Mouse (Mus musculus) midbrain, embryonic 12.5 days (tissue): ENCODE results near the gene Camta1. TPM values are rescaled to one million over a fixed set of nuclear protein-coding genes. Genes with fewer than 3 reads are reported as not detected.

Experiments used
- ATAC-seq: fragments of 200-750 bp; cut with Nextera tagmentation; 2 replicates; pipeline ENCODE4 v1.8.0; 2017; ENCODE audit warnings: low read depth, moderate TSS enrichment, moderate library complexity; ENCODE audit not compliant: low FRiP score
- H3K27ac ChIP-seq: fragments of 300-500 bp; sonication (generic); replicated peaks from 2 replicates; pipeline ENCODE4 v1.5.1; 2016; ENCODE audit warnings: mild to moderate bottlenecking
- H3K27me3 ChIP-seq: fragments of 300-500 bp; sonication (generic); 2 replicates; pipeline ENCODE4 v1.6.1; 2016; ENCODE audit warnings: mild to moderate bottlenecking
- H3K36me3 ChIP-seq: fragments of 300-500 bp; sonication (generic); 2 replicates; pipeline ENCODE4 v1.6.1; 2016
- H3K4me1 ChIP-seq: fragments of 300-500 bp; sonication (generic); 2 replicates; pipeline ENCODE4 v1.6.1; 2016
- H3K4me2 ChIP-seq: fragments of 300-500 bp; sonication (generic); replicated peaks from 2 replicates; pipeline ENCODE4 v1.6.1; 2016; ENCODE audit warnings: mild to moderate bottlenecking, moderate library complexity
- H3K4me3 ChIP-seq: fragments of 300-500 bp; sonication (generic); 2 replicates; pipeline ENCODE4 v1.5.1; 2016; ENCODE audit warnings: mild to moderate bottlenecking
- H3K9ac ChIP-seq: fragments of 300-500 bp; sonication (generic); replicated peaks from 2 replicates; pipeline ENCODE4 v1.6.1; 2016; ENCODE audit warnings: mild to moderate bottlenecking, moderate library complexity
- H3K9me3 ChIP-seq: fragments of 300-500 bp; sonication (generic); 2 replicates; pipeline ENCODE4 v1.6.1; 2016; ENCODE audit warnings: mild to moderate bottlenecking
- WGBS: fragments of 180-500 bp; shearing (Covaris S2); methylation state at CpG from one replicate; pipeline ENCODE4 v1.1.7; 2016; 5-methylcytosine and 5-hydroxymethylcytosine counted together
- polyA plus RNA-seq: library from polyadenylated mRNA; unstranded; fragments of >200 nt; fragmentation: Nextera tagmentation; extraction: Ambion mirVana; gene quantifications from 2 replicates; pipeline ENCODE4 v1.2.1, GENCODE M21; 2016

Gene Camta1
- polyA plus RNA-seq, 1 experiment from 2014 or later = 135 TPM

- Histone ChIP-seq H3K4me2 (no peak overlapping the region), H3K4me1 (no peaks in the 10 kb centered on the region), H3K9me3 (no peaks in the 10 kb centered on the region), H3K27ac (no peak overlapping the region), H3K27me3 (no peaks in the 10 kb centered on the region), H3K9ac (no peak overlapping the region), H3K36me3 (peaks cover 84% of the 10 kb centered on the region), H3K4me3 (no peak overlapping the region)
- no peak for ATAC-seq
- 93% methylated on average over 12 of the region's 12 CpGs for WGBS
These were observed 959.6 kb downstream of the Camta1 start for GRCm38 (mm10) chr4:150902062-150902461.

DNA sequence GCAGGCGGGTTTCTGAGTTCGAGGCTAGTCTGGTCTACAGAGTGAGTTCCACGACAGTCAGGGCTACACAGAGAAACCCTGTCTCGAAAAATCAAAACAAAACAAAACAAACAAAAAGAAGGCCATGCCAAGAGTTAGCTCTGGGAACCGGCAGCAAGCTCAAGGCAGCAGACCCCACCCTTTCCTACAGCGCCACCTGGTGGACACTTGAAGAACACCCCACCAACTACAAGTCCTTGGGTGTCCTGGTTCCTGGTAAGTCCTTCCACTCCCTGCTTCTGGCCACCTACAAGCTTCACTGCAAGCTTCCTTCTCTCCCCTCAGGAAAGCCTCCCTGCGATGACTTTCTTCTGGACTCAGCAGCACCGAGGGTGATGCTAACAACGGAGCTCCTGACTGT lies 960.0 kb downstream of the Camta1 start:
- H3K27me3 ChIP-seq = no peaks in the 10 kb centered on the region
- H3K4me3 ChIP-seq = no peak overlapping the region
- 60% methylated on average over 9 of the region's 9 CpGs for WGBS
- H3K36me3 ChIP-seq = peaks cover 85% of the 10 kb centered on the region
- H3K27ac ChIP-seq = no peak overlapping the region
- H3K9me3 ChIP-seq = no peaks in the 10 kb centered on the region
- H3K4me2 ChIP-seq = no peak overlapping the region
- H3K4me1 ChIP-seq = no peaks in the 10 kb centered on the region
- H3K9ac ChIP-seq = no peak overlapping the region
- no peak for ATAC-seq

- WGBS = 97% methylated on average over 13 of the region's 13 CpGs
These were observed 961.2 kb downstream of the Camta1 start for GRCm38 (mm10) chr4:150900486-150900885.

DNA sequence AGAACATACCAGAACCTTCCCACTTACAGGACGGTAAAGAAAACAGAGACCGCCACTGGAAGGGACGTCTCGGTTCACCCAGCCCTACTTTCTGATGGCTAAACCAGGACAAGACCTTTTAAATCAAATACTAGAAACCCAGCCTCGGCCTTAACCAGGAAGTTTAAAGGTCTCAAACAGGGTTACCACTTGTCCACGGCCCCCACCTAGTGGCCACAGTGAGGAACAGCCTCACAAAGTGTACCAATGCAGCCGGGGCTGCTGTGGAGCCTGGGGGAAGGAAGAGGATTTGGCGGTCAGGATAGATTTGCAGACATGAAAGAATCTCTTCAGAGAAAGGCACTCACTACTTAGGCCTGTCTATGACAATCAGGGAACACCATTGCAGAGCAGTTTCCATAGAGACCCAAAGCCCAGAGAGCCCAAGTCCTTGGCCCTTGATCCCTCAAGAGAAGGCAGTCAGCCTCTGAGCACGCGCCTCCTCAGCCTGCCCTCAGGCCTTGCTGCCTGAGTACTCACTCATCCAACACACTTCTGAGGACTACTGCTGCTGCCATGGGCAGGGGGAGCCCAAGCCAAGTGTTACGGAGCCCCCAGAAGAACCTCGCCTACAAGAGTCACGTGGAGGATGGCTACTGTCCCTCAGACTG lies 962.8 kb downstream of the Camta1 start:
- Histone ChIP-seq H3K9me3 (no peaks in the 10 kb centered on the region), H3K4me1 (no peaks in the 10 kb centered on the region), H3K4me2 (no peak overlapping the region), H3K27ac (no peak overlapping the region; the same call in 1 of the 2 replicates), H3K27me3 (no peaks in the 10 kb centered on the region), H3K36me3 (peaks cover 73% of the 10 kb centered on the region), H3K9ac (no peak overlapping the region), H3K4me3 (no peak overlapping the region)
- 63% methylated on average over 13 of the region's 13 CpGs for WGBS
- ATAC-seq = no peak

More at GRCm38 (mm10) chr4:150900486-150900885, 961.2 kb downstream of the Camta1 start:
- Histone ChIP-seq H3K9me3 (no peaks in the 10 kb centered on the region), H3K36me3 (peaks cover 84% of the 10 kb centered on the region), H3K4me1 (no peaks in the 10 kb centered on the region), H3K4me2 (no peak overlapping the region), H3K9ac (no peak overlapping the region), H3K27me3 (no peaks in the 10 kb centered on the region), H3K4me3 (no peak overlapping the region), H3K27ac (no peak overlapping the region)
- ATAC-seq = no peak

DNA sequence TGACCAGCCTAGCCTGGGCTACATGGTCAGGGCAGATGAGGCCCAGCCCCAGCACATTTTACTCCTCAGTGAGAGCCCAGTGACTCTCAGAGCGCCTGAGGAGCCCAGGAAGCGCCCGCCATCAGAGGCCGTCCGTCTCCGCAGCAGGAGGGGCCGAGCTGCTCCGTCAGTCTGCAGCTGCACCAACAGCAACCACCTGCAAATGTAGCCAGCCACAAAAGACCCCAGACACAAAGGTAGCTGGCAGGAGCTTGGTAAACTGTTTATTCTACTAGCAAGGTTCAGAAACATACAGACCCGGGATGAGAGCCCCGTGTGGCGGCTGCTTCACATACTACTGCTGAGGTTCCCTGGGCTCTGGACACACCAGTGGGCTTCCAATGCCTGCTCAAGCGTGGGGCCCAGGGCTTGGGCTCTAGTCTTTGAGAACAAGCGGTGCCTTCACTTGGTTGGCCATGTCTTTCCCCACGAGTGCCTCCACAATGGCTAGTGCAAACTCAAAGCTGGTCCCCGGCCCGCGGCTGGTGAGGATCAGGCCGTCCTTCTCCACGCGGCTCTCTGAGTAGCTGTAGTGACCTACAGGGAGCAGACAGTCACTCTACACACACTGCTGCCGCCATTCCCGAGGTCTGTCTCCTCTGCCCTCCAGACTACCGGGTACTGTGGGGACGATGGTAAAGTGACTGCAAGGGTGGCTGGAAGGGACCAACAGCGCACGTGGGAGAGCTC lies 964.6 kb downstream of the Camta1 start:
- no peak overlapping the region for H3K4me3 ChIP-seq
- peaks cover 55% of the 10 kb centered on the region for H3K36me3 ChIP-seq
- H3K9ac ChIP-seq = no peak overlapping the region
- no peak for ATAC-seq
- H3K27me3 ChIP-seq = no peaks in the 10 kb centered on the region
- no peaks in the 10 kb centered on the region for H3K4me1 ChIP-seq
- 93% methylated on average over 26 of the region's 26 CpGs for WGBS
- H3K27ac ChIP-seq = no peak overlapping the region
- no peak overlapping the region for H3K4me2 ChIP-seq
- no peaks in the 10 kb centered on the region for H3K9me3 ChIP-seq

DNA sequence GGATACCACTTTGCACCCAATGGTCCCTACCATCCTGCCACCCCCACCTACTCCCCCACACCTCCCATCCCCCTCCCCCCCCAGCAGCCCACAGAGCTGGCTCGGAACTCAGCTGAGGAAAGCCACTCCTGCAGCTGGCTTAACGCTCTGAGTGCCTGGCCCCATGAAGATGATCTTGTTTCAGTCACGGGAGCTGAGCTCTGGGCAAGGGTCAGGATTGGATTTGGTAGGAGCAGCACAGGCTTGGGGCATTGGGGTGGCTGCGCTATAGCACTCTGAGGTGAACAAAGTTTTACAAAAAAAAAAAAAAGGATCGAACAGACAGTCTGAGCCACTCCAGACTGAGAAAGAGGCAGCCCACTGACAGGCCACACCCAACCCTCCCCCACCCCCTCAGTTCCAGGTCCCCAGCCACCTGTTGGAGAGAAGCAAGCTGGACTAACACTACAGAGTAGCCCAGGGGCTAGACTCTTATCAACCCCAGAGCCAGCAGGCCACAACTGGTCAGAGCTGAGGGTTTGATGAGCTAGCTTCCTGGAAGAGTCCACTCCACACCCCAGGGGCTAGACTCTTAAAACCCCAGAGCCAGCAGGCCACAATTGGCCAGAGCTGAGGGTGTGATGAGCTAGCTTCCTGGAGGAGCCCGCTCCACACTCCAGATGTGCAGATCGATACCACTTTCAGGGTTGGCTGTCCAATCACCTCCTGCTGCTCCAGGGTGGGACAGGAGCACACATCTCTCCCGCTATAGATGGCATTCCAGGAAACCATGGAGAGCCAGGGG lies 966.8 kb downstream of the Camta1 start:
- Histone ChIP-seq H3K27ac (no peak overlapping the region), H3K9ac (no peak overlapping the region), H3K36me3 (peaks cover 33% of the 10 kb centered on the region), H3K27me3 (no peaks in the 10 kb centered on the region), H3K4me1 (peaks cover 4% of the 10 kb centered on the region; the same call in 1 of the 2 replicates), H3K4me3 (no peak overlapping the region), H3K9me3 (no peaks in the 10 kb centered on the region), H3K4me2 (no peak overlapping the region)
- no peak for ATAC-seq
- WGBS = 70% methylated on average over 8 of the region's 8 CpGs

GRCm38 (mm10) chr4:150891308-150891707 lies 970.4 kb downstream of the Camta1 start:
- Histone ChIP-seq H3K27ac (no peak overlapping the region), H3K27me3 (no peaks in the 10 kb centered on the region), H3K9ac (no peak overlapping the region), H3K4me2 (no peak overlapping the region), H3K4me3 (no peak overlapping the region), H3K9me3 (no peaks in the 10 kb centered on the region), H3K36me3 (peaks cover 1% of the 10 kb centered on the region; the same call in 1 of the 2 replicates), H3K4me1 (peaks cover 4% of the 10 kb centered on the region; the same call in 1 of the 2 replicates)
- 82% methylated on average over 5 of the region's 5 CpGs for WGBS
- no peak for ATAC-seq

GRCm38 (mm10) chr4:150889955-150890315 lies 971.7 kb downstream of the Camta1 start:
- no peaks in the 10 kb centered on the region for H3K27me3 ChIP-seq
- no peak overlapping the region for H3K4me3 ChIP-seq
- H3K36me3 ChIP-seq = no peaks in the 10 kb centered on the region
- no peak overlapping the region for H3K9ac ChIP-seq
- no peak overlapping the region for H3K4me2 ChIP-seq
- H3K9me3 ChIP-seq = no peaks in the 10 kb centered on the region
- no peak for ATAC-seq
- H3K4me1 ChIP-seq = peaks cover 4% of the 10 kb centered on the region; the same call in 1 of the 2 replicates
- no peak overlapping the region for H3K27ac ChIP-seq
- 74% methylated on average over 13 of the region's 13 CpGs for WGBS

- no peaks in the 10 kb centered on the region for H3K36me3 ChIP-seq
- ATAC-seq = no peak
- no peak overlapping the region for H3K4me2 ChIP-seq
- peaks cover 4% of the 10 kb centered on the region; the same call in 1 of the 2 replicates for H3K4me1 ChIP-seq
- 50% methylated on average over 20 of the region's 20 CpGs for WGBS
- H3K9ac ChIP-seq = no peak overlapping the region
- no peak overlapping the region for H3K4me3 ChIP-seq
- H3K27ac ChIP-seq = no peak overlapping the region
- no peaks in the 10 kb centered on the region for H3K27me3 ChIP-seq
- no peaks in the 10 kb centered on the region for H3K9me3 ChIP-seq
These were observed 972.3 kb downstream of the Camta1 start for GRCm38 (mm10) chr4:150889273-150889954.

- Histone ChIP-seq H3K36me3 (no peaks in the 10 kb centered on the region), H3K4me3 (no peak overlapping the region), H3K27me3 (no peaks in the 10 kb centered on the region), H3K4me2 (no peak overlapping the region), H3K9me3 (no peaks in the 10 kb centered on the region), H3K9ac (no peak overlapping the region), H3K27ac (no peak overlapping the region), H3K4me1 (peaks cover 4% of the 10 kb centered on the region; the same call in 1 of the 2 replicates)
- 69% methylated on average over 4 of the region's 4 CpGs for WGBS
- no peak for ATAC-seq
These were observed 973.2 kb downstream of the Camta1 start for GRCm38 (mm10) chr4:150888492-150888891.

- ATAC-seq = no peak
- Histone ChIP-seq H3K27ac (no peak overlapping the region), H3K36me3 (no peaks in the 10 kb centered on the region), H3K4me2 (no peak overlapping the region), H3K4me1 (peaks cover 4% of the 10 kb centered on the region; the same call in 1 of the 2 replicates), H3K4me3 (no peak overlapping the region), H3K9me3 (no peaks in the 10 kb centered on the region), H3K9ac (no peak overlapping the region), H3K27me3 (no peaks in the 10 kb centered on the region)
- 71% methylated on average over 5 of the region's 5 CpGs for WGBS
These were observed 973.8 kb downstream of the Camta1 start for GRCm38 (mm10) chr4:150887903-150888302.
